29 mouse cellular contexts compared by ENCODE assay signal in the genomic region with DNA sequence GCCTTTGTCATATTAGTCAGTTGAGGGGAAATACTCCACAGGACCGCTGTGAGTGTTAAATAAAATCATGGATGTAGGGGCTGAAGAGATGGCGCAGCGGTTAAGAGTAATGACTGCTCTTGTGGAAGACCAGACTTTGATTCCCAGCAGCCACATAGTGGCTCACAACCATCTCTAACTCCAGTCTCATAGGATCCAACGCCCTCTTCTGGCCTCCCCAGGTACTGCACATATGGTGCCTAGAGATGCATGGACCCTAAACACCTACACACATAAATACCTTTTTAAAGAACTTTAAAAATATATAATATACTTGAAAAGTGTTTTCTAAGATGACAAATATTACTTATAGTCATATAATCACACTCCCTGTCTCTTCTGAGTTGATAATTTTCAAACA. TPM values are rescaled to one million over a fixed set of nuclear protein-coding genes. Genes with fewer than 3 reads are reported as not detected.
DNase-seq lines count a peak whose midpoint lies in the region; ATAC-seq and TF ChIP-seq lines count a peak whose summit lies in the region.
"Had no signal": no experiment of that assay in that cellular context is flagged by ENCODE, and none has a peak within 500 bp of the region (broad histone marks: within the 10 kb centered on the region; RNA-seq: fewer than 3 reads in every experiment).

No protein-coding gene starts in this region.

- no peak overlapping the region for H3K9ac ChIP-seq in liver, adult 2 months (ENCODE audit: low read depth, low read length)
- H3K9ac ChIP-seq: heart, embryonic 15.5 days; liver, embryonic 13.5 days; neural tube, embryonic 15.5 days had no signal

- no peak for TF ChIP-seq POLR2A in liver, adult 2 months (IDR thresholded peaks at IDR 0.05; ENCODE audit: extremely low read depth, insufficient read depth, low read length)

- H3K36me3 ChIP-seq in liver, adult 2 months (ENCODE audit: control insufficient read depth, insufficient read depth, low read length), result no peaks in the 10 kb centered on the region
- H3K36me3 ChIP-seq: forebrain, embryonic 10.5 days; heart, embryonic 15.5 days; liver, embryonic 13.5 days; neural tube, embryonic 15.5 days had no signal

- peak; percentile 22; the same call in 1 of the 2 replicates for TF ChIP-seq CTCF in liver, adult 2 months (IDR thresholded peaks at IDR 0.05; ENCODE audit: low read depth, low read length)
- TF ChIP-seq CTCF in Patski (IDR thresholded peaks at IDR 0.05), result peak; percentile 45

- in situ Hi-C loops in Patski (cut with MboI; ENCODE audit: low pct_unique_long_range_greater_than_20kb), result no loop called here

- no peak for DNase-seq in liver, adult 2 months (ENCODE audit: extremely low read depth, low read depth, low spot score)
- DNase-seq in liver (no peak), Patski (ENCODE audit: low read depth, low spot score) (no peak)
- DNase-seq in thymus, postnatal 4 days, result peak; percentile 29
- DNase-seq in thymus, postnatal 14 days, result no peak
- DNase-seq in T-cell, adult 2 months (ENCODE audit: low spot score), result no peak
- DNase-seq: cerebellum, adult 2 months; cerebellum, postnatal 36 days; gastrocnemius, postnatal 10 days; kidney, adult 18-20 months; liver, embryonic 13.5 days; lung, postnatal 10 days; midbrain, embryonic 14.5 days had no signal

- H3K4me1 ChIP-seq in liver, adult 2 months (ENCODE audit: control insufficient read depth, insufficient read depth, low read length), result peaks cover 2% of the 10 kb centered on the region
- H3K4me1 ChIP-seq: forebrain, embryonic 10.5 days; heart, embryonic 15.5 days; liver, embryonic 13.5 days; megakaryocyte, embryonic 14.5 days; neural tube, embryonic 15.5 days had no signal

- ATAC-seq in Patski, result no peak
- no peak for ATAC-seq in inflammation-experienced regulatory T-cells, adult 6 months
- ATAC-seq: hindbrain, embryonic 16.5 days had no signal

- no peaks in the 10 kb centered on the region for H3K79me2 ChIP-seq in liver, adult 2 months (ENCODE audit: control insufficient read depth, insufficient read depth, low read length)

- no peak overlapping the region for H3K4me3 ChIP-seq in liver, adult 2 months (ENCODE audit: insufficient read depth, low read depth, low read length)
- H3K4me3 ChIP-seq: forebrain, embryonic 10.5 days; heart, embryonic 15.5 days; liver, embryonic 13.5 days; megakaryocyte, embryonic 14.5 days; neural tube, embryonic 15.5 days had no signal

- WGBS in liver, adult 2 months, result 76% methylated on average over 4 of the region's 4 CpGs

- CTCF ChIA-PET in Patski (lab: Charles Lee), result interaction anchor here (1.7 kb wide), 1 partner anchor 13 kb away, joined by 4 read pairs; no protein-coding TSS in a partner anchor

- POLR2A ChIA-PET in Patski (lab: Charles Lee), result no interaction called here

- H3K27ac ChIP-seq in liver, adult 2 months (replicated peaks; ENCODE audit: insufficient read depth, low read depth, low read length), result no peak overlapping the region
- H3K27ac ChIP-seq: forebrain, embryonic 10.5 days; heart, embryonic 15.5 days; kidney, postnatal 0 days; liver, embryonic 13.5 days; neural tube, embryonic 15.5 days had no signal

- H3K27me3 ChIP-seq in liver, adult 2 months (ENCODE audit: control insufficient read depth, insufficient read depth, low read length), result peaks cover 14% of the 10 kb centered on the region
- H3K27me3 ChIP-seq in Patski, result peaks cover 7% of the 10 kb centered on the region

RNA-seq across cellular contexts. Expression of a gene that starts 14.6 kb away (rescaled TPM):
- total RNA-seq in liver, adult 2 months (2014; rRNA removed), result not detected in 2 replicates
- not detected in 2 replicates for polyA plus RNA-seq in liver, adult 2 months (2012; rRNA removed)
- polyA plus RNA-seq in Patski (2021), result not detected
- not detected for polyA plus RNA-seq in inflammation-experienced regulatory T-cells, adult 6 months (2017; shearing (Covaris generic))
- total RNA-seq: gastrocnemius, postnatal 10 days; heart, adult 8-10 months; hematopoietic stem cell, adult 5-6 weeks; layer of hippocampus, adult 18-20 months; left cerebral cortex, postnatal 25 days had no signal
- polyA plus RNA-seq: cerebellum, adult 2 months; forebrain, embryonic 10.5 days; frontal cortex, adult 2 months; heart, embryonic 15.5 days; hindbrain, embryonic 16.5 days; kidney, postnatal 0 days; liver, embryonic 13.5 days; midbrain, embryonic 14.5 days; neural tube, embryonic 15.5 days; spleen, adult 2 months; thymus, postnatal 0 days had no signal

RNA-seq across cellular contexts. Expression of a gene that starts 22.7 kb away (rescaled TPM):
- not detected in 2 replicates for total RNA-seq in liver, adult 2 months (2014; rRNA removed)
- 0.04 TPM in 1 of 2 replicates, not detected in the other for polyA plus RNA-seq in liver, adult 2 months (2012; rRNA removed)
- polyA plus RNA-seq in Patski (2021), result 0.13 TPM
- not detected for polyA plus RNA-seq in inflammation-experienced regulatory T-cells, adult 6 months (2017; shearing (Covaris generic))
- total RNA-seq: adrenal gland, postnatal 4 days; gastrocnemius, postnatal 10 days; heart, adult 8-10 months; layer of hippocampus, adult 18-20 months; left cerebral cortex, postnatal 25 days had no signal
- polyA plus RNA-seq: cerebellum, adult 2 months; forebrain, embryonic 10.5 days; heart, embryonic 15.5 days; hindbrain, embryonic 16.5 days; kidney, postnatal 0 days; liver, embryonic 13.5 days; midbrain, embryonic 14.5 days; neural tube, embryonic 15.5 days; spleen, adult 2 months had no signal

RNA-seq across cellular contexts. Expression of a gene that starts 37.9 kb away (rescaled TPM):
- 106 and 128 TPM in 2 replicates for total RNA-seq in liver, adult 2 months (2014; rRNA removed)
- polyA plus RNA-seq in liver, adult 2 months (2012; rRNA removed), result 154 and 217 TPM in 2 replicates
- not detected for polyA plus RNA-seq in Patski (2021)
- not detected for polyA plus RNA-seq in inflammation-experienced regulatory T-cells, adult 6 months (2017; shearing (Covaris generic))
- total RNA-seq: gastrocnemius, postnatal 10 days; heart, adult 8-10 months; hematopoietic stem cell, adult 5-6 weeks; layer of hippocampus, adult 18-20 months; left cerebral cortex, postnatal 25 days had no signal
- polyA plus RNA-seq: cerebellum, adult 2 months; forebrain, embryonic 10.5 days; frontal cortex, adult 2 months; heart, embryonic 15.5 days; hindbrain, embryonic 16.5 days; kidney, postnatal 0 days; midbrain, embryonic 14.5 days; neural tube, embryonic 15.5 days; spleen, adult 2 months; stomach, embryonic 14.5 days; thymus, postnatal 0 days had no signal

Comparison
In these comparisons a context has a peak if more than half of its experiments do, and no peak if none do; other contexts are left out.
1. RNA of a gene that starts 37.9 kb away (polyA plus RNA-seq): 154 to 217 TPM in liver, adult 2 months; not detected in Patski (single experiment) and not detected in inflammation-experienced regulatory T-cells, adult 6 months; every median in the first group is over 100 times any median in the second.